Mouse (Mus musculus): ENCODE measurements at regions not wholly inside any gene's neighbourhood (a gene's known extent, or its start where the extent isn't known, plus 50 kb on each side); places are given as distances from the start of the nearest gene placed in this dataset.

DNA sequence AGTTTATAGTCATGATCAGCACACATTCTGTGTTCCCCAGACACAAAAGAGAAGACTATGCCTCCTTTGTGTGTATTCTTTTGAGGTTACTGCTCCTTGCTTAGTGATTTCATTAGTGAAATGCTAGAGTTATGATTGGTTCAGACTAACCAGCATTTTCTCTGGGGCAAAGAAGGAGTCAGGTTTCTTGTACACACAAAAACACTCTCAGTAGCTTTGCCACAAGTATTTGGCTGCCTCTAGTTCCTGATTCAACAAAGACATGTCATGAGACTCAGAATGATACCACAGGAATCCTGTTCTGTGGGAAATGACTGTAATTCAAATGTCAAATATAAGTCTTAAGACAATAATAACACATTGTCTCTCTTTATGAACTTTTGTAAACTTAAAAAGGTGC is 86.9 kb downstream of the Alx1 start:
- no peak for DNase-seq

DNA sequence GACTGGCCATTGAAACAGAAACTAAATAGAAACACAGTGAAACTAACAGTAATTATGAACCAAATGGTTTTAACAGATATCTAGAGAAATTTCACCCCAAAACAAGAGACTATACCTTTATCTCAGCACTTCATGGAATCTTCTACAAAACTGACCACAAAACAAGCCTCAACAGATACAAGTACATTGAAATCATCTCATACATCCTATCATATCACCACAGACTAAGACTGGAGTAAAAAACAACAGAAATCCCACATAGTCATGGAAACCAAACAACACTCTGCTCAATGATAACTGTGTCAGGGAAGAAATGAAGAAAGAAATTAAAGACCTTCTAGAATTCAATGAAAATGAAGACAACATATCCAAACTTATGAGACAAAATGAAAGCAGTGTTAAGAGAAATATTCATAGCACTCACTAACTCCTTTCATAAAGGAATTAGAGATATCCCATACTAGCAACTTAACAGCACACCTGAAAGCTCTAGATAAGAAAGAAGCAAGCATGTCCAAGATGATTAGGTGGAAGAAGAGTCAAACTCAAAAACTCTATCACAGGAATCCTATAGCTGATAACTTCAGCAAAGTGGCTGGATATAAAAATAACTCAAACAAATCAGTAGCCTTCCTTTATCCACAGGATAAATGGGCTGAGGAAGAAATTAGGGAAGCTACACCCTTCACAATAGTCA is 89.0 kb downstream of the Alx1 start:
- no peak for DNase-seq

DNA sequence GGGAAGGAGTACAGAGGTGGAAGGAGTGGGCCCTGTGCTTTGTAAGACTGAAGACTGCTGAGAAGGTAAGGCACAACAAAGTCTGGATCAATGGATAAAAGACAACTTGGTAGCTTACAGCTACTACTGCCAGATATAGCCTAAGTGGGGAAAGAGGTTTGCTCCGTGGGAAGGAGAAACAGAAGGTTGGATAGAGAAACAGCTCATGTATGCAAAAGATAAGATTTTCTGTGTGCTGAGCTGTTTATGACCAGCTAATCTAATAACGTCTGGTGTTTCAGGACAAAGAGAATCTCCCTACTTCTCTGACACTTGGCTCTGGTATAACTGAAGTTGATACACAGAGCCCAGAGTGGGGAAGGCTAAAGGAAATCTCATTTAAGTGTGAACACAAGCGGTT is 98.6 kb downstream of the Alx1 start:
- no peak for DNase-seq

DNA sequence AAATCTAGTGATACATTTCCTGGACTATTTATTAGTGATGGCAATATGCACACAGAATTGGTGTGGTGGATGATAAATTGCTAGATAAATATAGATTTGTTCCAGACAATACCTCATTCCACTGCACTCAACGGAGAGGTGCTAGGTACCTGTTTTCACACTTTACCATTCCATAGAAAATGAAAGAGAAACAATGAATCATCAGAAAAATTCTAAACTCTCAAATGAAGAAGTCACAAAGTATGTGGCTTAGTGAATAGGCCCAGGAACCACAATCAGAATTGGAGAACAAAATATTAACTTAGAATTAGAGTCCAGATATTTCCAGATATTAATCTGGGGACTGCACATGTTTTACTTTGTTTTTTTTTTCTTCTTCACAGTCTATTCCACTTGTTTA is 101.4 kb downstream of the Alx1 start:
- DNase-seq: no peak

DNA sequence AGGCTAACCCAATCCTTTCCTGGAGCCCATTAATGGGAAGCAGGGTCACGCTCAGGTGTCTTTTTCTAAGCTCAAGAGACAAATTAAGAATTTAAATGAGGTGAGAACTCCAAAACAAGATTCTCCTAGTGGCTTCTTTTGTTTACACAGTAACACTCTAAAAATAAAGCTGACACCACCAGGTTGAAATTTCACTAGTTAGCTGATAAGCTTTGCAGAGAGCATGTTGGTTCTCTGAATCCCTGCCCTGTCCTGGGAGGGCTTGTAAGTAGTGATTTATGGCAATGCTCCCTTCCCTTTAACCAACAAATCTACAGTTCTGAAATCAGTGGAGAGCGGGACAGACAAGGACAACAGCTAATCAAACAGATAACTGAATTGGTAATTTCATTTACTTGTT is 132.6 kb downstream of the Alx1 start:
- no peak for DNase-seq

DNA sequence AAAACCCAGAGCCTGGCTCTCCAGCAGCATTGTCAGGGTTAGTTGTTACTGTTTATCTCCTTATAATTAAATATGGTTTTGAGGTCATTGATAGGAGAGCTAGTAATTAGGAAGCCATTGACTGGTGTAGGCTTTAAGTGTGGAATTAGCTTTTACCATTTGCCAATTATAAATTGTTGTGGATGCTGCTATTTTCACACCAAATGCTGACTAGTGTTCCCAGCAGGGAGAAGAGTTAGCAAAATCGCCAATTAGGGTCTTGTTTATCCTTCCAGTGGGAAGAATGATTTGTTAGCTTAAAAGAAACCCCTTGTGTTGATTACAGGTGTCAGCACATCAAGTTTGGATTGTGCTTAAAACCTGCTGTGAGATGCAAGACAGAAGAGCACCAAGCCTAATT is 134.1 kb downstream of the Alx1 start:
- DNase-seq: no peak

DNA sequence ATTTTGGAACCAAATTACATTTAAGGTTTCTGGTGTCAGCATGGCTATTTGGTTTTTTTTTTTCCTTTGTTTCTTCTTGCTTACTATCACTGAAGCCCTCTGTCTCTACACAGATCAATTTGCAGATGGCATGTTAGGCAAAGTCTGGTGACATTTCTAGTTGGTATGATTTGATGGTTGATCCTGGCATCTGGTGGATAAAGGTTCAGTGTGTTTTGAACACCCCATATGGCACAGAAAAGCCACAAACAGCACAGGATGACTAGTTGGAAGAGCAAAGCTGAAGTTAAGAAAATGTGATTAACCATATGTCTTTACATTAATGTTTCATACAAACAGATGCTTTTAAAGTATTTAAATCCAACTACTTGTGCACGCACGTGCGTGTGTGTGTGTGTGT is 137.6 kb downstream of the Alx1 start:
- no peak for DNase-seq

DNA sequence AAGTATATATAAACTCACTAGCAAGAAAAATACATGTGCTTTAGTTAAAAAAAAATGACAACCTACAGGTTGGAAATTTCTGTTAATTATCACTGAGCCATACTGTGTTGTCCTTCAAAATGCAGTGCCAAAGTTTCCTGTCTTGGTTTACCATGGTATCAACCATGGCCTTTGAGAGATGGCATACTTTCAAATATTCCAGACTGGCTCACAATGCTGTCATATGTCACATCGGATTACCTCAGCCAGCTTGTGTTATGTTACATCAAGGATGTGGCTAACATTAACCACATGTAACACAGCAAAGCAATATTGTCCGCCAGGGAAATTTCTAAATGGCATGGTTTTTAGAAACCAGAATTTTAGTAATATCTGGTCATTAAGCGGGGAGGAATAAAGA is 140.3 kb downstream of the Alx1 start:
- no peak for DNase-seq

DNA sequence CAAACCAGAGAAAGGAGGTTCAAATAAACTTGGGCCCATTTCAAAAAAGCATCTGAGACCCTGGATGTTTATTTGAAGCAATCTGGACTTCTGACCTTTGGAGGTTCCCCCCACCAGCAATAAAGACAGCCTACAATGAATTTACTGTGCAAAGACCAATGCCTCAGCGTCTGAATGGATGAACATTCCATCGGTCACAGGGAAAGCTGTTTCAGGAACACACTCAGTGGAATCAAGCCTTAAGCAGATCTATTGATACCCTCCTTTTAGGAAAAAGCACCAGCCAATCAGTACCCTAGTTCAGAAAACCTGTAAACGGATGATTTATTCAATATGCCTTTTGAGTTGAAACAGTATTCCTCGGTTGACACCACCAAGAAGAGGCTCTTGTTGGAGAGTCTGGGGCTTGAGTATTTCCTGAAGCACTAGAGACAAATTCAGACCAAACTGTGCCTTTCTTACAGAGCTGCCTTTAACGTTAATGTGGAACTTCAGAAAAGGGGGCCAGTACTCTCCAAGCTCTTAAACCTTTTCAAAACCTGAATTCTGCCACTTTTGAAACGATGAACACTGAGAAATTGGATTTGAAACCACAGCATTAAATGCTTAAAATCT is 148.1 kb downstream of the Alx1 start:
- DNase-seq: no peak

DNA sequence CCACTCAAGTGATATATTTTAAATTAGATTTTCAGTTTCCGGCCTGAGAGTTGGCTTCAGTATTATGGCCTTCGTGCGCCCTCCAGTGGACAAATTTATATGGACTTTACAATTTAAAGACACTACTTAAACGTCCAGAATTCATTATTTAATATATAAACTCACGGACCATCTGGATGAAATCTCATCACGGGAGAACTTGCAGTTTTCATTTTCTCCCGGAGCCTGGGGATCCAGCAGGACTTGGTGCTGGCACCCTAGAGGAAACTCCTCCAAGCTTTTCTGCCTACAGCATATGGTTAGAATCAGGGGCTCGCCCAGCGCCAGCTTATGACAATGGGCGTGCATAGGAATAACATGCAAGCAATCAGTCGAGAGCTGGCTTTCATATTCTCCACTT is 152.0 kb downstream of the Alx1 start:
- peak in 1 of 2 experiments; percentile 8 for DNase-seq

DNA sequence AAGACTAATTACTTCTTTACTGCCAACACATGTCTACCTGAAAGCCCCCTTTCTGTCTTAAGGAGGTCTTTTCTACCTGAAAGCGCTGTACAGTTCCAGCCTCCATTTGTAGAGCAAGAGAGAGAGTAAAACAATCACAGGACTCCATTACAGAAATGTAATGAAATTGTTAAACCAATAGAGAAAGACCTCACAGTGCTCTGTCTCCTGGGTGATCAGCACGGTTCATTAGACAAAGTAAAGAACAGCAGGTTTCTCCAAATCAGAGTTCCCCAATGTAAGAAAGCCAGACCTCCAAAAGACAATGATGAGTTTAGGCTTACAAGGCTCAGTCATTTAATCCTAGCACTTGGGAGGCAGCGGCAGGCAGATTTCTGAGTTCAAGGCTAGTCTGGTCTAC is 153.1 kb downstream of the Alx1 start:
- DNase-seq: no peak

DNA sequence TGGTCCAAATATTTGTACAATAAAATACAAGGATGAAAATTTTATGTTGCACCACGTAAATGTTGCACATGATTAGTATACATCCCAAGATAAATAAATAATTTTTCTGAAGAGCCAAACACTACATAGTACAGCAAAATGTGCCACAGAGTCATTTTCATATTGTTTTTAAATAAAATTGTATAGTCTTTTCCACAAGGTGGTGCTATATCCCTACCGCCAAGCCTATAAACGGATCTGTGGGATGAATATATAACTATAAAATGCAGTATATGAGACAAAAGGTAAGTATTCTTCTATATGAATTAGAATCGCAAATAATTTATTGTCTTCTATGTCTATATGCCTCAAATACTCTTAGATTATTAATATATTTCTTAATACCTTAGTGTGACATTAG is 163.1 kb downstream of the Alx1 start:
- DNase-seq: no peak

DNA sequence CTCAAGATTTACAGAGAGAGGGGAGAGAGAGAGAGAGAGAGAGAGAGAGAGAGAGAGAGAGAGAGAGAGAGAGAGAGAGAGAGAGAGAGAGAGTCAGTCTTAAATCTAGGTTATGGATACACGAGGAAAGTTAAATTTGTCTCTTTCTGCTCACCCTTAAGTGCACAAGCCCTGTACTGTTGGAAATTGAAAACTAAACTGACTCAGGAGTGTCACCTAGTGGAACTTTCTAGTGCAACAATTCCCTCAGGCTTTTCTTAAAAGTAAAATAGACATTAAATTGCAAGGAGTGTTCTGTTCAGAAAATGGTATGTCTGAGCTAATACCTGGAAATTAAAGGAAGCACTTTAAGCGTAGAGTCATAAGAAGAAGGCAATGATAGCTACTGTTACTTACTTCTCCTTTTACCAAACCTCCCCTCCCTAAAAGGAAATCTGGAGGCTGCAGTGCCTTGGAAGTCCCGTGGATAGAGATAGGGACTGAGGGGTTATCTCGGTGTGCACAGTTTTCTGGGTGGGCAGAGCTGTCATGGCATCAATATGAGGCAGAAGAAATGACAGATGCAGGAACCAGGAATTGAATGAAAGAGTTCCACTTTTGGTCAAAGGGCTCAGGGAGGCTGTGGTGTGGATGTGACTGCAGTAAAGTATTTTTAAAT is 193.3 kb downstream of the Alx1 start:
- no peak for DNase-seq

DNA sequence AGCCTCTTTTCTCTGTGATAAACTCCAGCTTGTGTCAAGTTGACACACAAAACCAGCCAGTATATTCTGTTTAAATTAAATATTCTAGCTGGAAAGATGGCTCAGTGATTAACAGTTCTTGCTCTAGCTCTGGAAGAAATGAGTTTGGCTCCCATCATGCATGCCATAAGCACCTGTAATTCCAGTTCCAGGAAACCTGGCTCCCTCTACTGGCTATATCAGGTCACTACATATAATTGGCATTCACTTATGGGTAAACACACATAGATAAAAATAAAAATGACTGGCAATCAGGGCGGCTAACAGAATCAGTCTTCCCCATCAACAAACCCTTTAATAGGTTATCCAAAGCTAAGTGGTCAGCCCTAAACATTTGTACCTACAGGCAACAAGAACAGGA is 194.2 kb downstream of the Alx1 start:
- DNase-seq: no peak

DNA sequence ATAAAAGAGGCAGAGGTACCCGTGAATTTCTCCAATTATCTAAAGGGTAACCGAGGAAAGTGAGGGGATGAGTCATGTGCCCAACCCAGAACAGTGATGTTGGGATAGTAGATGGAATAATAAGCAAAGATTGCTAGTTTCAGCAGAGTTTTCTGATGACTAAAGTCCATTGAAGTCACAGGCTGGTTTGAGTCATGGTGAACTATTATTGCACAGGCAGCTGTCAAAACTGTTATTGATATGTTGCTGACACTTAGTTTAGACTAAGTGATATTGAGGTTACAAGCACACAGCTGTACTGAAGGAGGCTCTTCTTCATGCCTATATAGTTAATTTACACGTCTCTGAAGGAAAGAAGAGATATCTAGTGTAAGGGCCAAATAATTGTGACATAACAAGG is 200.4 kb downstream of the Alx1 start:
- DNase-seq: no peak

DNA sequence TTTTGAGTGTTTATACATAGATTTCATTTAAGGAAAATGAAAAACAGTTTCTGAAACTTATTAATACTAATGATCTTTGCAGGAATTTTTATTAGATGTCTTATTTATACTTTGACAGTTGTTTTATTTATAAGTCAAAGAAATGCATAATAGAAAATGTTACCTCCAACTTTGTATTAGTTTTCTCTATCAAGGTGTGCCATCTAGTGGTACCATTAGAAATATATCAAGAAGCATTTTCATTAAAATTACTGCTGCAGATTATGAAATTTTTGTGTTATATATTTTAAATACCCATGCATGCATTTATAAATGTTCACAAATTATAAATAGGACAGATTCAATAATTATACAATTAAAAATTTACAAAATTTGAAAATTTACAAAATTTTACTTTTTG is 206.6 kb downstream of the Alx1 start:
- no peak for DNase-seq

DNA sequence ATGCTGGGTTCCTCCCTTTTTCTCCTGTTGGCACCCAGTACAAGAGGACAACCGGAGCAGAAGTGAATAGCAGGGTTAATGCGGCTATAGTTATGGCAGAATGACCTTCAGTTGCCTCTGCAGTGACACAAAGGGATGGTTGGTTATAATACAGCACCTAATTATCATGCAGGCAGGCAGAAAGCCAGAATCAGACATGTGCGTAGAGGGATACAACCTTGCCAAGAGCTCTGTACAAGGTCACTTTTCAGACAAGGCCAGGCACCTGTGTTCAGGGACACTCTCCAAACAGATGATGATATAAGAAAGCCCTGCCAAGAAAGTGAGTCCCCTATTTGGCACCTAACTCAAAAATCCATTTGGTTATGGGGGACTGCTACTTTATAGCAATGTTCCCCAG is 228.6 kb downstream of the Alx1 start:
- DNase-seq: no peak

DNA sequence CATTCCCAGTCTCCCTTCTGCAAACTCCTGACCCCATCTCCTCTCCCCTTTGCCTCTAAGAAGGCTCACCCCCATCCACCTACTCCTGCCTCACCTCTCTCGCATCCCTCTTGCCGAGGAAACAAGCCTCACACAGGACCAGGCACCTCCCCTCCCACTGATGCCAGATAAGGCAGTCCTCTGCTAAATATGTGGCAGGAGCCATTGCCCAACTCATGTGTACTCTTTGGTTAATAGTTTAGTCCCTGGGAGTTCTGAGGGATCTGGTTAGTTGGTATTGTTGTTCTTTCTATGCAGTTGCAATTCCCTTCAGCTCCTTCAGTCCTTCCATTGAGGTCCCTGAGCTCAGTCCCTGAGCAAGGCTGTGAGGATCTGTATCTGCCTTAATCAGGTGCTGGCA is 250.8 kb downstream of the Alx1 start:
- no peak for DNase-seq

DNA sequence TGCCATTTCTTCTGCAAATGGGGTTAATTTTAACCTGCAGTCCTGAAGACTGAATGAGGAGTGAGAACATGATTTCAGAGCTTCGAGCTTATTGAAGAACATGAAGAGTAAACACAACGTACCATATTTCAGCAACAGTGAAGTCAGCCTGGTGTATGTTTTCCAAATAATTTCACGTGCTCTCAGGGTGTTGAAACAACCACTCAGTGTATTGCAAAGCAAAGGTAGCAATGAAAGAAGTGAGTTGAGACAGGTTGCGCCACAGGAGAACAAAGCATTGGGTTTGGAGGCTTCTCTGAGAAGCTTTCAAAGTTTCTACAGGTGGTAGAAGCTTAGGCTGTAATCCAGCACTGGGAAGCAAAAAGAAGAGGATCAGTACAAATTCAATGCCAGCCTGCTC is 251.7 kb downstream of the Rassf9 start:
- no peak for DNase-seq

DNA sequence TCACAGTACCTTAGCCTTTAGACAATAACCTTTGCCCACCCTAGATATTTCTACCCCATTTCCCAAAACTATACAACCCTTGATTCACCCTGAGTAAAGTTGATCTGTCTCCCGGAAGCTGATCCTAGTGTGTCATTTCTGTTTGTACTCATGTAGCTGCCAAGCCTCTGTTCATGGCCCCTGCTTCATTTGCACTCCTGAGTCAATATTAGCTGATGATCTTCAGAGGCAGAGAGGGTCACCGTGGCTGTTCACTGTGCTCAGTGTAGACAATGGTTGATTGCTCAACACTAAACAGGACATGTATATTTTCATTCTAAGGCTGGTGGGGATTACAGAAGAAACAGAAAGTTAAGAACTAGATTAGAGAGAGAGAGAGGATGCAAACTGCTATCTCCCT is 250.4 kb downstream of the Rassf9 start:
- no peak for DNase-seq

DNA sequence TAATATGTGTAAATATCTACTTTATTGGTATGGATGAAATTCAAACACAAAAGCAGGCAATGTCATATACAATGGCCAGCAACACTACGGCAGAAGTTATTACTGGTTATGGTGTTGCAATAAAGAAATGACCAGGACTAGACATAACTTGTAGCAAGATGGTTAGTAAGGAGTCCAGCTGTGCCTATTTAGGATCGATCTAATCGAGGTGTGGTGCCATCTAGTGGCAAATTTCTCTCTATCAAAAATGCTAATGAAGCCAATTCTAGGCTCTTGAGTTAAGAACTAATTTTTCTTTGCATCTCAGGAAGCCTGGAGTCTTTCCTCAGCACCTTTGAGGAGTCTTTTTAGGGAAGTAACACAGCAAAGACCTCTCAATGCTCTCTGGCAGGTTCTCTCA is 223.2 kb downstream of the Rassf9 start:
- DNase-seq: no peak

DNA sequence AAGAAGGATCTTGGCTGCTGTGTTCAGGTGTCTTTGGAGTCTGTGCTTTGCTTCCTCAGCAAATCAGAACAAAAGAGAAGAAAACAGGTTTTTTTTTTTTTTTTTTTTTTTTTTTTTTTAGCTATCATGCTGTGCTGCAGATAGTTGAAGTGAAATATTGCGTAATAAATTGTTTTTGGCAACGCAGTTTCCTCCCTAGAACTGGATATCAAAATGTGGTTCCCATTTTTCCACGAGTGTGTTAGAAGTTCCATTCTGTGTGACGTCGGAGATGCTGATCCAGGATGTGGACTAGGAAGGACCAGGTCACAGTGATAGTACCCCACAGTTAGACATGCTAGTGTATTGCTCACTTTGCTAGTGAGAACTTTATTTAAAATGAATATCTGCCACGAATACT is 220.4 kb downstream of the Rassf9 start:
- DNase-seq: no peak

DNA sequence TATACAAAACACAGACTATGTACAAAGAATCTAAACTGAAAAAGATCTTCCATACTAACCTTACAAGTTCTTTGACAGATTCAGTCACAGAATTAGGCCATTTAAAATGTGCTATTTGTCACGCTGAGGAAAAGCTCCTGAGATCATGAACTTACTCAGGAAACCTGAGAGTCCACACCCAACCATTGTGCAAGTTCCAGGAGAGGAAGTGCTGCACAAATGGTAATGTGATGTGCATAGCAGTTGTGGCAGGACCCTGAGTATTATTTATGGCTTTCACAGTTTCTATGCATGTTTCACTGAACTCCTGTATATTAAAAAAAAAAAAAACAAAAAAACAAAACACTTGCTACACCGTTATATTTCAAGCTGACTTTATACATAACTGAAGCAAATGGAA is 200.2 kb downstream of the Rassf9 start:
- no peak for DNase-seq

DNA sequence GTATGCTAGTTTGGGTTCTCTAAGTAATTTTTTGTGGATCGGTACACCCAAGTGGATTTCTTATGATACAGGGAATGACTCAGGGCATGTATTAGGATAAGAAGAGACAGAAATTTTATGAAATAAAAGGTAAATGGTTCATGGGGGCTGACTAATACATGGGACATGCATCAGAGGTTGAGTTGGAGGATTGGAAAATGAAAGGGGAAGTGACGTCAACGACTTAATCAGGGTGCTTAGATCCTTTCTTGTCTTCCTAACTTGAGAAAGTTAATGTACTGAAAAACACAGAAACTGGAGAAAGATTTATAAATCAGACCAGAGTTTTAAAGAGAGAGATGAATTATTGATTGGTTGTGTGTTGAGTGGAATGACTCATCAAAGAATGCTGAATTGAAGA is 193.8 kb downstream of the Rassf9 start:
- DNase-seq: no peak

DNA sequence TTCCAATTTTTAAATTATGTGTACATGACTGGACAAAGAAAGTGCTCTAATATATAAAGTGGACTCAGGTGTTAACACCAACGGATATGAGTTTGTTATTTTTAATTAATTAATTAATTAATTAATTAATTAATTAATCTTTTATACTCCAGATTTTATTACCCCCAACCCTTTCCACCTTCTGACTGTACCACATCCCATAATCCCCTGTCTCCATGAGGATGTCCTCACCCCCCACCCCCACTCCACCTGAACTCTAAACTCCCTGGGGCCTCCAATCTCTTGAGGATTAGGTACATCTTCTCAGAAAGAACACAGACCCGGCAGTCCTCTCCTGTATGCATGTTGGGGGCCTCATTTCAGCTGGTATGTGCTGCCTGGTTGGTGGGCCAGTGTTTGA is 182.8 kb downstream of the Rassf9 start:
- DNase-seq: no peak

Measured in cerebellum, postnatal 36 days (tissue).